Mouse (Mus musculus): ENCODE results near the gene Nectin4.

GRCm38 (mm10) chr1:171344715-171345114 lies 25.2 kb upstream of the Nectin4 start:
- TF ChIP-seq POLR2A (IDR thresholded peaks at IDR 0.05; ENCODE audit: low read depth, low read length) (no peak), CTCF (conservative IDR thresholded peaks at IDR 0.05 in 1 of 2, IDR thresholded peaks at IDR 0.05 in 1 of 2; ENCODE audit: low read depth in 2 of 2, low read length in 2 of 2) (no peak), POLR2AphosphoS2 (IDR thresholded peaks at IDR 0.05; ENCODE audit: low read depth, low read length) (no peak), JUND (conservative IDR thresholded peaks at IDR 0.05; ENCODE audit: low read depth, low read length) (no peak), USF1 (IDR thresholded peaks at IDR 0.05; ENCODE audit: low read depth, low read length) (no peak), MAFK (IDR thresholded peaks at IDR 0.05; ENCODE audit: insufficient replicate concordance, low read length) (no peak), MEF2A (IDR thresholded peaks at IDR 0.05; ENCODE audit: borderline replicate concordance, low read depth, low read length) (no peak), GABPA (IDR thresholded peaks at IDR 0.05; ENCODE audit: insufficient replicate concordance, low read depth, low read length) (no peak), HCFC1 (IDR thresholded peaks at IDR 0.05; ENCODE audit: low read depth, low read length) (no peak), MYC (IDR thresholded peaks at IDR 0.05; ENCODE audit: low read depth, low read length) (no peak), NELFE (IDR thresholded peaks at IDR 0.05; ENCODE audit: low read depth, low read length) (no peak), ZNF384 (IDR thresholded peaks at IDR 0.05; ENCODE audit: low read depth, low read length) (no peak)
